Mouse (Mus musculus): ENCODE measurements around the gene Gmpr. TPM values are rescaled to one million over a fixed set of nuclear protein-coding genes. Genes with fewer than 3 reads are reported as not detected.

Gmpr gene
- total RNA-seq, 4 experiments from 2014 or later: 19.0 to 42.8 (median 24.0) TPM

DNA sequence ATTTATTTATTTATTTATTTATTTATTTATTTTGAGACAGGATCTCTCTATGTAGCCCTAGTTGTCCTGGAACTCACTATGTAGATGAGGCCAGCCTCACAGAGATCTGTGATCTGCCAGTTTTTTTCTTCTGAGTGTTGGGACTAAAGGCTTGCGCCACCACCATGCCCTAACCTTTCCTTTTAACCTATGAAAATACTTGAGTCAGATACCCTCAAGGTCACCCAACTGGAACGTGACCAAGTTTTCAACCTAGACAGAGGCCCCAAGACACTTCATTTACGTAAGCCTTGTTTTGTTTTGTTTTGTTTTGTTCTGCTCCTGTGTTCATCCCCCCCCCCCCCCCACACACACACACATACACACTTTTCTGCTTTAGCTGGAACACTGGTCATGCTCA, 1.7 kb upstream of the Gmpr start:
- no peak for DNase-seq

DNA sequence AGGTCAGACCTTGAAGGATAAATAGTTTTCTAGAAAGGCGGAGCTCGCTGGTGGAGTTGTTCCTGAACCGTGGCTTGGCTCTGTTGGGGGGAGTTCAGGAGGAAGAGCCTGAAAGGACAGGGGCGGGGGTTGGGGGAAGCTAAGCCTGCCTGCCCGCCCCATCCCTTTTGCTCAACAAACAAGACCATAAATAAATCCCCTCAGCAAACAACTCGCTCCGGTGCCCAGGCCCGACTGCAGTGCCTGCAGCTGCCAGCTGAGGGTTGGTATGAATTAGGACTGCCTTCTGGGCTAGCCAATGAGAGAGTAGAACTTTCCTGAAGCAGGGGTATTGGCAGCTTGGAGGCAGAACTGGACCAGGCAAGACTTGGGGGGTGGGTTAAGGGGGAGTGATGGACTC, 1.3 kb downstream of the Gmpr start:
- DNase-seq: peak; percentile 45

DNA sequence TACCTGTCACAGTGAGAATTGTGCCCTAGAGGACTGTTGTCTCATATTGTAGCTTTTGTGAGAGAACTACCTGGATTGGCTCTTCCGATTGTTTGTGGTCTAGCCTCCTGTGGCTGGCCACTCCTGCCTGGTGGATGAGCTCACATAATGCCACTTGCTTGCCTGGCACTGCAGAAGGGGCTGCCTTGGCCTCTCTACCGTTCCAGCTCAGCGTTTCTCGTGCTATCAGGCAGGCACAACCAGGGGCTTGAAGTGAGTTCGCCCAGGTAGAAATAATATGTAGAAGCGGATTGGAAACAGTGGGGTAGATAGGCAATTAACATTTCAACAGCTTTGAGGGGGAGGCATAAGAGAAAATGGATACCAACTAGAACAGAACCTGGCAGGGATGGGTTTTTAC, 2.1 kb downstream of the Gmpr start:
- no peak for DNase-seq

DNA sequence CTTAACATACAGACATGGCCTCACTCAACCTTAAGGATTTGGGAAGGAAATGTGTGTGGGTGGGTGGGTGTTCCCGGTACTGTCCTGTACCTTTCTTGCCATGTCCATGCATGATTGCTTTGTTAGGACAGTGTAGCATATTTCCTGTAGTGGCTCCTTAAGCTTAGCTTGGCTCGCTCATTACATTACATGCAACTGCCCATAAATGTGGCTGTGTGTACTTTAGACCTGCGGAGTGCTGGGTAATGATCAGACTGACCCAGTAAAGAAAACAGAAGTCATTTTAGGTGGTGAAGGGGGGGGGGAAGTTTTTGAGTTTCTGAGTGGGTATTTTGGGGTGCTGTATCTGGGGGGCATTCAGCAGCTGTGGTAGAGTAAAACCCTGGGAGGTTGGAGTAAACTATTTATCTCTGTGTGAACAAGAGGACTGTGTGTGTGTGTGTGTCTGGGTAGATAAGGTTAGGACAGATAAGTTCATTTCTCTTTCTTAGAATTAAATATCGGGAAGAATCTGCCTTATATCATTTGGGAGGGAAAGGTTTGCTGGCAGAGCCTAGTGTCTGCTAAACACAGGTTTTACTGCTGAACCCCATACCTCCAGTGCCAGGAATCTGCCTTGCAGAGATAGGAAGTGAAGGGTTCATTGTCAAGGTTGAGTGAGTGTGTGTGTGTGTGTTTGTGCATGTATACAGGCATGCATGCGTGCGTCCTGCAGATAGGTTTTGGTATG, 4.6 kb downstream of the Gmpr start:
- no peak for DNase-seq

DNA sequence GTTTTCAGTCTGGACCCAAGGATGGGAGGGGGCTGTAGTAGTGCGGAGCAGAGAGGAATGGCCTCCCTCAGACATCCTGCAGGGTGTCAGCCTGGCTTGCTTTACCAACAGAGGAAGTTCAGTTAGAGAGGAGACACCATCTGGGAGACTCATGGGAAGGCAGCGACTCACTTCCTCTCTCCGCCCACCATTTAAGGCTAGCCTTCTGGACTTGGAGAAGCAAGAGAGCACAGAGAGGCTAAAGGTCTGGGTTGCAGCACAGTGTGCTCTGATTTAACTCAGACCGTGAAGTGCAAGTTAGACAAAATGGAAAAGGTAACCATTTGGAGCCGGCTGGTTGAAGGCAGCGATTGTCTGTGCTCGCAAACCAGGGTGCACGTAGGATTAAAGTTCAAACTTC, 5.3 kb downstream of the Gmpr start:
- DNase-seq: no peak

DNA sequence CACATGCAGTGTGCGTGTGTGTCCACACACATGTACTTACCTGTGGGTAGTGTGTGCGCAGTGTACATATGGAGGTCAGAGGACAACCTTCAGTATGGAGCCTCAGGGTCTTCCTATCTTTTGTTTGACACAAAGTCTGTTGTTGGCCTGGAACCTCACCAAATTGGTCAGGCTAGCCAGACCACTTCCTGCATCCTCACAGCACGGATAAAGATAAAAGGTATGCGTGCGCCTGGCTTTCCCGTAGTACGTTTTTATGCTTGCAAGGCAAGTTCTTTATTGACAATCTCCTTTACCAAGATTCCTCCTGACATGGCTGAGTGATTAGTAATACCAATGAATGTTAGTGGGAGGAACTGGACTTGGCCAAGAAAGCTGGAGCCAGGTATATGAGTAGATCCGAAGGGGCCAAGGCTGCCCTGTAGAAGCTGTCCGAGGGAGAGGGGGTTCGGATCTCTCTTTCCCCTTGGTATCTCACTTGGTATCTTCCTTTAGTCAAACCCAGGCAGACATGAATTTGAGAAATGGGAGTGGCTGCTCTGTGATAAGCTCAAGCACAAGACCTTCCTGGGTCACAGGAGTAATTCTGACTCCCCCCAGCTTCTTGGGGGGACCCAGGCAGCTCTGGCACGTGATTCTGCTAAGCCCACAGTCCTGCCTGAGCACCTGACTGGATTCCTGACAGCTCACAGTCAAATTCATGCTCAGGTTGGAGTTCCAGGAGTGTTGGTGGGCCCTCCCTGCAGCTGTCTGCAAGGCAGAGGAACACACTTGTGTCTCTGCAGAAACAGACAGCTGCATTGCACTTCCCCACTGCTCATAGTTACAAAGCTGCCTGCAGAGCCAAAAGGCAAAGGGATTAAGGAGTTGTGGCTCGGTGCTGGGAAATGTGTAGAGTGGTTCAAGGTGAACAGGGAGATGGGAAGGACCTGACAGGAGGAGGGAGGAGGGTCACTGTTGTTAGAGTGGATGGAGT, 6.1 kb downstream of the Gmpr start:
- DNase-seq: no peak

DNA sequence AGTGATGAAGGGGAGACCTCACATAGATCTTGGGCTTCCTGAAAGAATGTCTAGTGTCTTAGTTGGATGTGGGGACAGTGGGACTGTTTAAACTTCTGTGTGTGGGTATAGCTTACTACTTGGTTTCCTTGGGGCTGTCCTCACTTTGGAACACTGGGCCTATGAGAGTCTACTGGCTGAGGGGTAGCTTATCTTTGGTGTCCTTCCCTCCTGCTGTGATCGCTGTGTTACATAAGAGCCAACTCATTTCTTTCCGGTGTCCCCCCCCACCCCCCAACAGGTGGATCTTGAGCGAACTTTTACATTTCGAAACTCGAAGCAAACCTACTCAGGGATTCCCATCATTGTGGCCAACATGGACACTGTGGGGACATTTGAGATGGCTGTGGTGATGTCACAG, 6.9 kb downstream of the Gmpr start:
- DNase-seq: no peak

DNA sequence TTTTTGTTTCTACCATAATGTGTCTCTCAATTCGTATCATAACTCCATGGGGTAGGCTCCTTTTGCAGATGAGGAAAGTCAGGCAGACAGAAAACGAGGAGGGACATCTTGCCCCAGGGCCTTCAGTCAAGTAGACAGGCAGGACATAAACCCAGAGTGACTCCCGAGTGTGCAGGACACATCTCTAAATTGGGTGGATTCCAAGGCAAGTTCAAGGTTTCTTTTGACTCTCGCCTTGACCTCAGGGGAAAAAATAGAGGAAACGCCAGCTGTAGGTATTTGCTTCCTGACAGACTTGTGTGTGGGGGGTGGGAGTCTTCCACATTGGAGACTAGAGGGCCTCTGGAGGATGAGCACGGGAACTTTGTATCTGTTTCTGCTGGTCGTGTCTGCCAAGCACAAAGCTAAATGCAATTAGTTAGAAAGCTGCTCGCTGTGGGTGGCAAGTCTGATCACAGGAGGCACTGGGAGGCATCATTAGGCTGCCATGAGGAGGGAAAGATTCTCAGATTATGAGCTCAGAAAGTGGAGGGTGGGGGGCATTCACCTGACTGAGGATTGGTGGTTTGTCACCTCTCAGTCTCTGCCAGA, 7.7 kb downstream of the Gmpr start:
- DNase-seq: no peak

DNA sequence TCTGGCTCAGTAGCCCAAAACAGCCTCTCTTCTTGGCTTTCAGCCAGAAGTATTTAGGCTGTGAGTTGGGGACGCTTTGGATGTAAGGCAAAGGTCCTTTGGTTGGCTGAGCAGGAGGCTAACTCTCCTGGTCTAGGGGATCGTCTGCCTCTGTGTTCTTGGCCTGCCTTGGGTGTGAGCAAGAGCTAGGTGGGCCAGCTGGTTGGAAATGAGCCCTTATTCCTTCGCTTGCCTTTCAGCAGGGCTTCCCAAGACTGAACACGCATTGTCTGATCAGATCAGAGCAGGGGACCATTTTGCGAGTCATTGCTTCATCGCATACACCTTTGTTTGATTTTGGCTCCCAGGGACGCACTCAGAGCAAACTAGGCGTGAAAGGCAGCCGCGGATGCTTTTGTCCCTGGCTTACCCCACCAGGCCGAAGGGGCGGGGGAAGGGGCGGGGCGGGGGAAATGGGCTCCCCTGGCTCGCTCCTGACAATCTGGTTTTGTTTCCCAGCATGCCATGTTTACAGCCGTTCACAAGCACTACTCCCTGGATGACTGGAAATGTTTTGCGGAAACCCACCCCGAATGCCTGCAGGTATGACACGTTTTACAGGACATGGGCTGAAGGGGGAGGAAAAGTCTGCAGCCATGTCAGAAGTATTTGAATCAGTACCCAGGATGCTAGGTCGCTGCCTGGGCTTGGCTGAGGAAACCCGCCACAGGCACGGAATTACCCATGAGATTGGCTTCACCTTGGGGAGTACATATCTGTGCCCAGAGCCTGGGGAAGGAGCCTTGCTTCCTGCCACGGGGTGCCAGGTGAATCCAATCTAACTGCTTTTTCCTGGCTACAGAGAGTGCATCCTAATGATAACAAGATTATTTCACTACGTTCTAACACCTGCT, 9.5 kb downstream of the Gmpr start:
- DNase-seq: no peak

DNA sequence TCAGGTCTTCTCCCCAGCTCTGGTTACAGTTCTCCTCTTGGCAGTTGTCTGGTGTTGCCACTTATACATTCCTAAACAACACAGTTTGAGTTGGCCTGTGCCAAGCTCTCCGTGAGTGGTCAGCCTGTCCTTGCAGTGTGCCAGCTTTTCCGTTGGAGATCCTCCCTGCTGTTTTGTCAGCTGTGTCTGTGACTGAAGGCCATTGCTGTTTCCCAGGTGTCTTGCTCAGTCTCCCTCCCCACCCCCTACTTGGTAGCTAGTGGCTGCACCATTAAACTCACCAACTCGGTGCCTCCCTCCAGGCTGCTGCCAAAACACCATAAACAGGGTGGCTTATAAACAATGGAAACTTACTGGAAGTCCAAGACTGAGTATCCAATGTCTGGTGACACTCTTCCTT, 17.1 kb downstream of the Gmpr start:
- DNase-seq: peak; percentile 60

DNA sequence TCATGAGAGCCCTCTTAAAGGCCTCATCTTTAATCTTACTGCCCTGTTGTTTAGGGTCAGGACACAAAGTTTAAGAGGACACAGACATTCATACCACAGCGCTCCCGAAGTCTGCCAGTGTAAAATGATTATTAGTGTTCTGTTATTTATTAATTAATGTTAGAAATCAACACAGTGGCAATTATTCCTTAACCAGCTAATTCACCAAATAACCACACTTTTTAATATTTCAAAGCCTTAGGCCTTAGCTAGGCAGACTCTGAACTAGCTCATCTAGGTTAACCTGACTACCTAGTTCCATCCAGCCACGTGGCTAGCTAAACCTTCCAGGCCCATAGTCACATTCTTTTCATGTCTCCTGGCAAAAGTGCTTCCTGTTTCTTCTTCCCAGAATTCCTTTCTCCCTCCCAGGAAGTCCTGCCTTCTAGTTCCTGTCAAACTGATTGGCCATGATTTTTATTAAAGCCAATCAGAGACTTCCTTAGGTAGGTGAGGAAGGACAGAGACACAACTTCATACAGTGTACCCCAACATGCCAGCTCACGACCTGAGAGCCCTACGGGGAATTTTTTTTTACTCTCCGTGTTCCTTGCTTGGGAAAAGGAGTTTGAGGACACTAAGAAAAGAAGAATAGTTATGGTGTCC, 17.7 kb downstream of the Gmpr start:
- DNase-seq: no peak

DNA sequence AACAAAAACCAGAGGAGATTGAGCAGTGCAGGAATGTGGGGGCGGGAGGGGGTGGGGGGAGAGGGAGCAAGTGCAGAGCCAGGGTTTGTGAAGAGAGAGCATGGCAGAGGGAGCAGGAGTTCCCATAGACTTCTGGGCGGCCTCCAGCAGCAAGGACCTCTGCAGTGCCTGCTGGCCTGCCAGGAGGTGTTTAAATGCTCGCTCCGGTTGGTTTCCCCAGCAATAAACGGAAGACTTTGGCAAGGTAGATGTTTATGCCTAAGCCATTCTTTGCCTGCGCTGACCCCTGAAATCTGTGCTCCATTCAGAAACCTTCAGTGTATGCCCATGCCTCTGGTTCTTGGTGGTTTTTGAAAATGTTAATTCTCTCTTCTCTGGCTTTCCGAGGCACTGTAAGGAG, 19.0 kb downstream of the Gmpr start:
- DNase-seq: no peak

DNA sequence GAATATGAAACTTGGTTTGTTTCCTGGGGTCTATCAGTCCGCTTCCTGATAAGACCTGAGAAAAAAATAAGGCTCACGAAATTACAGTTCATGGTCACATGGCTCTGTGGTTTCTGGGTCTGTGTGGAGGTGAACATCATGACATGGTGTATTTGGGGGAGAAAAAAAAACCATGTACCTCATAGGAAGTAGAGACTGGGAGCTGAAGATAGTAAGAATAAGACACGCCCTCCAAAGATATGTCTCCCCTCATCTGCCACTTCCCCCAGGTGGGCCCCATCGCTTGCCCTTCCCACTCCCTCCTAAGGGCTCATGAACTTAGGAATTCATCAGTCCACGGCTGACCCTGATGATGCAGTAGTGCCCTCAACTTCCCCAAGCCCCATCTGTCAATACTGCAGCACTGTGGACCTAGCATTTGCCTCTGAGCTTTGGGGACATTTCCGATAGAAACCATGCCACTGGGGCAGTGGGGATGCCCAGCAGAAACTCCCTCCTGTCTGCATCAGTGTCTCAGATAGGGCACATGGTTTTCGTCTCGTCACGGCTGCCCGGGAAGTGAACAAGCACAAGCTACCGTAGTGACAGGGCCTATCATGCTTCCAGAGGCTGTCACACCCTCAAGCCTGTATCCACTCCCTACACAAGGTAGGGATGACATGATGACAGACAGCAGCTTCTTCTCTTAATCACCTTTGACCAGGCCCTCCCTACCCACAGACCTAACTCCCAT, 20.2 kb downstream of the Gmpr start:
- DNase-seq: no peak

DNA sequence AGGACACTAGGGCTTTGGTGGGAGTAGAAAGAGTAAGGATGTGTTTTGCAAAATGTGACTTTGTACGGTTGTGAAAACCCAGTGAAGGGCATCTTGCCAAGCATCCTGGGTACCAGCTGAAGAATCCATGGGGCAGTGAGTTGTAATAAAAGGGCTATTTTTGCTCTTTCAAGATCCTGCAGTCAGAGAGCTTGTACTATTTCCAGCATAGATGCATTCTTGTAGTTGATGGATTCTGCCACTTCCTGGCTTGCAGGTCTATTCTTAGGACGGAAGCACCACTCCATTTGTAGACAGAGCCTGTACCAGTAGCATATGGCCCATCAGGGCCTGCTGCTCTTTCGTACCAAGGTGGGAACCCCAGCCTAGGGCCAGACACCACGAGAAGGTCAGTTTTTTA, 21.5 kb downstream of the Gmpr start:
- no peak for DNase-seq

DNA sequence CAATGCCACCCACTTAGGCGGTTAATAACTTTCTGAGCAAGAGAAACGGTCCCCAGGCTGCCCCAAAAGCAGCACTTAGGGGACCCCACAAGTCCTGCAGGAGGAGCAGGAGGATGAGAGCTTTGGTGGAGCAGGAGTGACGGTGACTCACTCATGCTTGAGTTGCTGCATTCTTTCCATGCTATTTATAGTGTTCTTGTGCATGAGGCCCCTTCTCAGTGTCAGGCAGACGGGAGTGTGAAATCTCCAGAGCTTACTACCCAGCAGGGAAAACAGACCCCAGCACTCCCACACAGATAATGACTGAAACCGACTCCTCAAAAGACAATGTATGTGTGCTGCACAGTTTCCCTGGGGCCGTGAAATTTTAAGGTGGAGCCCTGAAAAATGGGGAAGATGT, 23.5 kb downstream of the Gmpr start:
- DNase-seq: no peak

DNA sequence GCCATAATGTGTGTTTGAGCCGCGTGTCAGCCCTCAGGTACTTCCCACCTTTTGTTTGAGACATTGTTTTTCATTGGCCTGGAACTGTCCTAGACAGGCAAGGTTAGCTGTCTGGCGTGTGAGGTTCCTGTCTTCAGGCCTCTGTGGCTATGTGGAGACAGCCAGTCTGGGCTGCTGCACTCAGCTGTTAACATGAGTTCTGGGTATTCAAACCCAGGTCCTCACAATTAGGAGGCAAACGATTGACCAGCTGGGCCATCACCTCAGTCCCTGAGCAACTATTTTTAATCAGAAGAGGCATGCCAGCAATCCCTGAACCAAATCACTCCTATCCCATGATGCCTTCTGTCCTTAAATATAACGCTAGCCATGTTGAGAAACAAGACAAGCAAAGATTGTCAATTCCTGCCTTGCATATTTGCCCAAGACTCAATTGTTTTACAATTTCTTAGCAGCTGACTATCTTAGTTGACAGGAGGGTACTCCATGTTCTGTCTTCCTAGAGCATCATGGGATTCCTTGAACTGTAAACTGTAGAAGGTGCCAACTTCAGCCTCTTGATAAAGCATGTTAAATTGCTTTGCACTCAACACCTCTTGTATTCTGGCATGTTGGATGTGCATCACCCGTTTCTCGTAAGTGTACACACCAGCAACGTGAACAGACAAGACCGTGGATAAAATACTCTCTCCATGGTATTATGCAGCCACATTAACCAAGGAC, 28.6 kb downstream of the Gmpr start:
- DNase-seq: no peak

DNA sequence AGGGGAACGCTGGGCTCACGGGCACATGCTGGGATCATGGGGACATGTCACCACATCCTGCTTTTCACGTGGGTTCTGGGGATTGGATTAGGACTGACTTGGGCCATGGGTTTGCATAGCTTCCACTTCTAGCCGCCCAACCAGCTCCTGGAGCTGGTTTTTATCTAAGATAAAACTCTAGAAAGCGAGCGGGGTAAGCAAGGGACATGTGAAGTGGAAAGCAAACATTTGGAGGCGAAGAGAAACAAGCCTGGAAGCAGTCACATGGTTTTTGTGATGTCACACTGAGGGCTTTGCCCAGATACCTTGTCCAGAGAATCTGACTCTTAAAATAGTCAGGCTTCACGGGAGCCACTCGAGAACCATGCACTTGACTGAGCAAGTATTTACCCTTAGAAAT, 29.9 kb downstream of the Gmpr start:
- no peak for DNase-seq

DNA sequence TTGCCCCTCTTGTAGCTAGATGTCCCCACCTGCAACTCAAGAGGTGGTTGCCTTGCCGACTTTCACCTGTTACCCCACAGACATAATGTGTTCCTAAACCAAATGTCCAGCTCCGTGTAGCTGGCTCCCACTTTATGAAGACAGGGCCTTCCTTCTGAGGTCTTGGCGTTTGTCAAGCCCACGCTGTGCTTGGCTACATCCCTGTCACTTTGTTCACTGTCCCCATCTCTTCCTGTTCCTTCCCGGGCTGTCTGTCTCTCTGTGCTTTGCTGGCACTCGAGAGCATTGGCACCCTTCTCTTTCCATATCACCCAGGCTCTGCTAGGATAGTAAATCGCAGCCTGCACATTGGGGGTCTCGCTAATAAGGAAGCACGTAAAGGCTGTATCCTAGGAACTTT, 30.8 kb downstream of the Gmpr start:
- no peak for DNase-seq

DNA sequence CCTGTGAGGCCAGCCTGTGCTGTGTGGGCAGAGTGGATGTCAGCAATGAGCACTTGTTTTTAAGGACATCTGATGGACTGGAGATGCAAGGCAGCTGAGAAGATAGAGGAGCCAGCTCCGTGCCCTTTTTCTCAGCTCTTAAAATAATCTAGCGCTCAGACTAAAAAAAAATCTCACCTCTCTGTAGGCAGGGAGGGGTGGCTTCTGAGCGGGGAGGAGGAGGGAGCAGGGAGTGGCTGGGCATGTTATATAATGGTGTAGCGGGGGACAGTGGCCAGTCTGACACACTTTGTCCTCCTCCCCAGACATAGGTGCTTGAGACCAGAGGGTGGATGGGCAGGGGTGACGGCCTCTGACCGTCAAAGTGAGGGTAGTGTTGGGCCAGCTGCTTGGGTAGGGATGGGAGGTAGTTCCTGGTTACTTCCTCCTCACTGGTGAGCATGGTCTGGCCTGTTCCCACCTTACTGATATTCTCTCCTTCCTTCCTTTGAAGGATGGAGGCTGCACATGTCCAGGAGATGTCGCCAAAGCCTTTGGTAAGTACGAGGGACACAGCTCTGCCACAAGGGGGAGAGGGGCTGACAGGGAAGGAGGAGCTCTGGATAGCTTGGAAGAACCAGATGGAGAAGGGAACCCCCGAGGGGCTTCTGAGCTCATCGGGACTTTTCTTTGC, 31.4 kb downstream of the Gmpr start:
- peak; percentile 37 for DNase-seq

DNA sequence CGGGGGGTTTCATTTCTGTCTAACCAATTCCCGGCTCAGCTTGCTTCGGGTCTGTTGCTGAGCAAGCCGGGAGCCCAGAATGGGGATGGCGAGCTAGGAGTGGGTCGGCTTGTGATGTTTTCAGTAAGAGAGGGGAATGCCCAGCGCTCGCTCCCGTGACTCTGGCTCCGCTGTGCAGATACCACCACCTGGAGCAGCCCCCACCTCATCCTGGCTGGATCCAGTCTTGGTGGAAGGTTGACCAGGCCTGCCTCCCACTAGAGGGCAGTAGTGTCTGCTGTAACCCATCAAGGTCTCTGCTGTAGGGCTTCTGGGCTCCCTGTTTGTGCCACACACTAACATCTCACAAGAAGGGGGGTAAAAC, 31.9 kb downstream of the Gmpr start:
- DNase-seq: peak; percentile 44
